Mouse (Mus musculus): ENCODE data around the gene Pfdn6. TPM values are rescaled to one million over a fixed set of nuclear protein-coding genes. Genes with fewer than 3 reads are reported as not detected.

Pfdn6 gene
- polyA plus RNA-seq, 1 experiment from 2014 or later: 96.8 TPM

DNA sequence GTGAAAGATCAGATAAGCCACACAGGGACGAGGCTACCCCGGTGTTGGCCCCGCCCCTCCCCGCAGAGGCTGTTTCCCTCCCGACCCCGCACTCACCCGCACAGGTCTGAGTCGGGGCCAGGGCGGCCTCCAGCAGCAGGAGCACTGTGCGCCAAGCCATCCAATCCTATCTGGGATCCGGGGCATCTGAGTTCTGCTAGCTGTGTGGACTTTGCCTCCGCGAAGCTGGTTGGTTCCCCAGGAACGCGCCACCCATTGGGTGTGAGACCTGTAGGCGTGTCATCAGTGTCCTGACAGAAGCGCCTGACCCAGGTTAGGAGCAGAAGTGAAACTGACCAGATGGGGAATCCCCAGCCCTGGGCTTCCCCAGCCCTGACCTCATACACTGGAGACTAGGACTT lies 38.5 kb upstream of the Pfdn6 start:
- 1% methylated on average over 15 of the region's 17 CpGs for WGBS
- 0 out of 2 replicates have a peak, but pooled peaks cover 2% of the 10 kb centered on the region for H3K4me1 ChIP-seq (replicated peaks; ENCODE audit: control insufficient read depth, insufficient read depth)

DNA sequence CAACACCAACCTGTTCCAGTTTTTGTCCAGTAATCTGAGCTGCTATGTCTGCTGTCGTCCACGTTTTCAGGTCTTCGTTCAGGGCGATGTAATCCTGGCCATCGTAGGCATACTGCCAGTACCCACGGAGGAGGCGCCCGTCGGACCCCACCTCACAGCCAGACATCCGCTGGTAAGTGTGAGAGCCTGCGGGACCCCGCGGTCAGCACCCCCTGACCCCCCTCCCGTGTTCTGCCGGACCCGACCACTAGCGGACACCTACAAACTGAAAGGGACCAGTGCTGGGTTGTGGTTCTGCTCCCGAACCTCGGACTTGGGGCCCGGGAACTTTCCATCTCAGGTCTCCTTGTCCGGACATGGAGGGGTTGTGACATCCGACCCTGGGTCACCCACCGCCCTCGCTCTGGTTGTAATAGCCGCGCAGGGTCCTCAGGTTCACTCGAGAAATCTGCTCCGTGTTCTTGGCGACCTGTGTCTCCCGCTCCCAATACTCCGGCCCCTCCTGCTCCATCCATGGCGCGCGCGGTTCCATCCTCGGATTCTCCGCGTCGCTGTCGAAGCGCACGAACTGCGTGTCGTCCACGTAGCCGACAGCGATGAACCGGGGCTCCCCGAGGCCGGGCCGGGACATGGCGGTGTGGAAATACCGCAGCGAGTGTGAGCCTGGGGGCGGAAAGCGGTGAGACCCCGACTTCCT lies 37.9 kb upstream of the Pfdn6 start:
- WGBS: 3% methylated on average over 57 of the region's 57 CpGs
- H3K9me3 ChIP-seq (ENCODE audit: control insufficient read depth, low read length): no peaks in the 10 kb centered on the region
- H3K4me2 ChIP-seq (replicated peaks; ENCODE audit: low read depth): peak overlapping the region; percentile 58
- DNase-seq (ENCODE audit: low spot score): no peak
- 0 out of 2 replicates have a peak, but pooled peaks cover 2% of the 10 kb centered on the region for H3K4me1 ChIP-seq (replicated peaks; ENCODE audit: control insufficient read depth, insufficient read depth)
- no peak for ATAC-seq (ENCODE audit: low FRiP score, low TSS enrichment)
- TF ChIP-seq EP300 (optimal IDR thresholded peaks at IDR 0.05): no peak
- no peak for TF ChIP-seq CTCF (IDR thresholded peaks at IDR 0.05; ENCODE audit: low read depth)
- no peaks in the 10 kb centered on the region; the same call in 1 of the 2 replicates for H3K27me3 ChIP-seq (ENCODE audit: control insufficient read depth, insufficient read depth, low read length)
- peak overlapping the region; percentile 48 for H3K9ac ChIP-seq (ENCODE audit: low read length)
- H3K36me3 ChIP-seq (ENCODE audit: control insufficient read depth, insufficient read depth, low read length): no peaks in the 10 kb centered on the region
- peak overlapping the region; percentile 39 for H3K4me3 ChIP-seq (ENCODE audit: low read depth, low read length)
- H3K27ac ChIP-seq (replicated peaks): no peak overlapping the region

More for the DNA sequence above, 38.5 kb upstream of the Pfdn6 start:
- Histone ChIP-seq H3K9me3 (ENCODE audit: control insufficient read depth, low read length) (no peaks in the 10 kb centered on the region), H3K9ac (ENCODE audit: low read length) (peak overlapping the region; percentile 48), H3K4me2 (replicated peaks; ENCODE audit: low read depth) (peak overlapping the region; percentile 58), H3K36me3 (ENCODE audit: control insufficient read depth, insufficient read depth, low read length) (no peaks in the 10 kb centered on the region), H3K27me3 (ENCODE audit: control insufficient read depth, insufficient read depth, low read length) (no peaks in the 10 kb centered on the region; the same call in 1 of the 2 replicates), H3K27ac (replicated peaks) (no peak overlapping the region), H3K4me3 (ENCODE audit: low read depth, low read length) (peak overlapping the region; percentile 39)
- TF ChIP-seq EP300 (optimal IDR thresholded peaks at IDR 0.05) (no peak), CTCF (IDR thresholded peaks at IDR 0.05; ENCODE audit: low read depth) (no peak)
- DNase-seq (ENCODE audit: low spot score) (peak; percentile 90), ATAC-seq (ENCODE audit: low FRiP score, low TSS enrichment) (peak; percentile 94)

DNA sequence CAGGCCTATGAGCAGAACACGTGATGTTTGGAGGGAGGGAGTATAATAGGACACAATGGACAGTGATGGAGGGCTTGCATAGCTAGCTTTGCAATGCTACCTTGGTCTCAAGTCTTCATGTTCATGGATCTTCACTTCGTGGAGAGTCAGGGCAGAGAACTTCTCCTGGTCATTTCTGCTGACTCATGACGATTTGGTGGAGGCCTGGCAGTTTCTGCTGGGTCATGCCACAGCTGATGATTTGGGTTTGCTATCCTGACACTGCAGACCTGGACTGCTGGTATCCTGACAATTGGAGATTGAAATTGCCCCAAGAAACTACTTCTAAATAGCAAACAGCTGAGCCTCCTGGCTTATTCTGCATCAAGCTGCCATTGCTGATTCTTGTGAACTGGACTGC lies 33.4 kb upstream of the Pfdn6 start:
- WGBS: 65% methylated on average over 3 of the region's 3 CpGs
- H3K4me1 ChIP-seq (replicated peaks; ENCODE audit: control insufficient read depth, insufficient read depth): 0 out of 2 replicates have a peak, but pooled peaks cover 2% of the 10 kb centered on the region
- no peak overlapping the region for H3K4me3 ChIP-seq (ENCODE audit: low read depth, low read length)
- DNase-seq (ENCODE audit: low spot score) (no peak), ATAC-seq (ENCODE audit: low FRiP score, low TSS enrichment) (no peak)
- no peak overlapping the region for H3K4me2 ChIP-seq (replicated peaks; ENCODE audit: low read depth)
- no peaks in the 10 kb centered on the region for H3K9me3 ChIP-seq (ENCODE audit: control insufficient read depth, low read length)
- H3K27me3 ChIP-seq (ENCODE audit: control insufficient read depth, insufficient read depth, low read length): no peaks in the 10 kb centered on the region; the same call in 1 of the 2 replicates
- no peak overlapping the region for H3K27ac ChIP-seq (replicated peaks)
- H3K9ac ChIP-seq (ENCODE audit: low read length): no peak overlapping the region
- no peaks in the 10 kb centered on the region for H3K36me3 ChIP-seq (ENCODE audit: control insufficient read depth, insufficient read depth, low read length)
- TF ChIP-seq EP300 (optimal IDR thresholded peaks at IDR 0.05) (no peak), CTCF (IDR thresholded peaks at IDR 0.05; ENCODE audit: low read depth) (no peak)

- H3K36me3 ChIP-seq (ENCODE audit: control insufficient read depth, insufficient read depth, low read length): no peaks in the 10 kb centered on the region
- H3K27me3 ChIP-seq (ENCODE audit: control insufficient read depth, insufficient read depth, low read length): no peaks in the 10 kb centered on the region; the same call in 1 of the 2 replicates
- H3K4me2 ChIP-seq (replicated peaks; ENCODE audit: low read depth): no peak overlapping the region
- no peak overlapping the region for H3K27ac ChIP-seq (replicated peaks)
- ATAC-seq (ENCODE audit: low FRiP score, low TSS enrichment): no peak
- no peak for TF ChIP-seq CTCF (IDR thresholded peaks at IDR 0.05; ENCODE audit: low read depth)
- WGBS: 0% methylated on average over 1 of the region's 1 CpGs
- no peak overlapping the region for H3K9ac ChIP-seq (ENCODE audit: low read length)
- DNase-seq (ENCODE audit: low spot score): peak; percentile 40
- H3K4me1 ChIP-seq (replicated peaks; ENCODE audit: control insufficient read depth, insufficient read depth): no peaks in the 10 kb centered on the region
- no peaks in the 10 kb centered on the region for H3K9me3 ChIP-seq (ENCODE audit: control insufficient read depth, low read length)
- H3K4me3 ChIP-seq (ENCODE audit: low read depth, low read length): no peak overlapping the region
Observed at GRCm38 (mm10) chr17:33972691-33973090, 32.5 kb upstream of the Pfdn6 start.

GRCm38 (mm10) chr17:33969394-33969793 lies 29.3 kb upstream of the Pfdn6 start:
- Histone ChIP-seq H3K36me3 (ENCODE audit: control insufficient read depth, insufficient read depth, low read length) (no peaks in the 10 kb centered on the region), H3K4me1 (replicated peaks; ENCODE audit: control insufficient read depth, insufficient read depth) (no peaks in the 10 kb centered on the region), H3K4me2 (replicated peaks; ENCODE audit: low read depth) (no peak overlapping the region), H3K27ac (replicated peaks) (no peak overlapping the region), H3K27me3 (ENCODE audit: control insufficient read depth, insufficient read depth, low read length) (no peaks in the 10 kb centered on the region), H3K9me3 (ENCODE audit: control insufficient read depth, low read length) (no peaks in the 10 kb centered on the region), H3K4me3 (ENCODE audit: low read depth, low read length) (no peak overlapping the region), H3K9ac (ENCODE audit: low read length) (no peak overlapping the region)
- 81% methylated on average over 4 of the region's 4 CpGs for WGBS
- ATAC-seq (ENCODE audit: low FRiP score, low TSS enrichment): no peak
- no peak for DNase-seq (ENCODE audit: low spot score)
- TF ChIP-seq EP300 (optimal IDR thresholded peaks at IDR 0.05): no peak
- peak; percentile 50 for TF ChIP-seq CTCF (IDR thresholded peaks at IDR 0.05; ENCODE audit: low read depth)

- ATAC-seq (ENCODE audit: low FRiP score, low TSS enrichment): peak; percentile 53
- 26% methylated on average over 5 of the region's 5 CpGs for WGBS
Observed at GRCm38 (mm10) chr17:33968927-33969326, 28.8 kb upstream of the Pfdn6 start.

More at GRCm38 (mm10) chr17:33968927-33969326, 28.8 kb upstream of the Pfdn6 start:
- H3K9ac ChIP-seq (ENCODE audit: low read length): no peak overlapping the region
- no peak overlapping the region for H3K4me3 ChIP-seq (ENCODE audit: low read depth, low read length)
- TF ChIP-seq EP300 (optimal IDR thresholded peaks at IDR 0.05) (no peak), CTCF (IDR thresholded peaks at IDR 0.05; ENCODE audit: low read depth) (peak; percentile 61)
- no peak overlapping the region for H3K27ac ChIP-seq (replicated peaks)
- no peaks in the 10 kb centered on the region for H3K4me1 ChIP-seq (replicated peaks; ENCODE audit: control insufficient read depth, insufficient read depth)
- H3K27me3 ChIP-seq (ENCODE audit: control insufficient read depth, insufficient read depth, low read length): no peaks in the 10 kb centered on the region
- H3K36me3 ChIP-seq (ENCODE audit: control insufficient read depth, insufficient read depth, low read length): no peaks in the 10 kb centered on the region
- no peak for DNase-seq (ENCODE audit: low spot score)
- no peak overlapping the region for H3K4me2 ChIP-seq (replicated peaks; ENCODE audit: low read depth)
- H3K9me3 ChIP-seq (ENCODE audit: control insufficient read depth, low read length): no peaks in the 10 kb centered on the region

Data from stomach, postnatal 0 days (tissue).